Mouse (Mus musculus): ENCODE measurements around the gene Phf14. TPM values are rescaled to one million over a fixed set of nuclear protein-coding genes. Genes with fewer than 3 reads are reported as not detected.

Phf14 gene
- polyA plus RNA-seq, 1 experiment = 95.1 TPM

GRCm38 (mm10) chr6:11940895-11941294 is 33.3 kb downstream of the Phf14 start:
- Histone ChIP-seq H3K4me3 (ENCODE audit: insufficient read depth, low read depth, low read length) (no peak overlapping the region), H3K4me1 (ENCODE audit: control insufficient read depth, insufficient read depth, low read length) (no peaks in the 10 kb centered on the region), H3K27ac (ENCODE audit: insufficient read depth, low read depth, low read length) (no peak overlapping the region)
- TF ChIP-seq CTCF (IDR thresholded peaks at IDR 0.05; ENCODE audit: insufficient read depth, low read depth, low read length) = no peak
- no peak for TF ChIP-seq POLR2A (IDR thresholded peaks at IDR 0.05; ENCODE audit: insufficient read depth, low read depth, low read length)

GRCm38 (mm10) chr6:11942089-11942488 is 34.5 kb downstream of the Phf14 start:
- no peak for TF ChIP-seq POLR2A (IDR thresholded peaks at IDR 0.05; ENCODE audit: insufficient read depth, low read depth, low read length)
- no peak for TF ChIP-seq CTCF (IDR thresholded peaks at IDR 0.05; ENCODE audit: insufficient read depth, low read depth, low read length)
- Histone ChIP-seq H3K27ac (ENCODE audit: insufficient read depth, low read depth, low read length) (no peak overlapping the region), H3K4me1 (ENCODE audit: control insufficient read depth, insufficient read depth, low read length) (no peaks in the 10 kb centered on the region), H3K4me3 (ENCODE audit: insufficient read depth, low read depth, low read length) (no peak overlapping the region)
- 84% methylated on average over 4 of the region's 4 CpGs for WGBS

GRCm38 (mm10) chr6:11948100-11948499 is 40.5 kb downstream of the Phf14 start:
- Histone ChIP-seq H3K27ac (ENCODE audit: insufficient read depth, low read depth, low read length) (no peak overlapping the region), H3K4me3 (ENCODE audit: insufficient read depth, low read depth, low read length) (no peak overlapping the region), H3K4me1 (ENCODE audit: control insufficient read depth, insufficient read depth, low read length) (no peaks in the 10 kb centered on the region)
- WGBS = 97% methylated on average over 1 of the region's 1 CpGs
- TF ChIP-seq POLR2A (IDR thresholded peaks at IDR 0.05; ENCODE audit: insufficient read depth, low read depth, low read length) = no peak
- no peak for TF ChIP-seq CTCF (IDR thresholded peaks at IDR 0.05; ENCODE audit: insufficient read depth, low read depth, low read length)

- 70% methylated on average over 7 of the region's 7 CpGs for WGBS
- Histone ChIP-seq H3K27ac (ENCODE audit: insufficient read depth, low read depth, low read length) (no peak overlapping the region), H3K4me3 (ENCODE audit: insufficient read depth, low read depth, low read length) (no peak overlapping the region), H3K4me1 (ENCODE audit: control insufficient read depth, insufficient read depth, low read length) (no peaks in the 10 kb centered on the region)
- TF ChIP-seq CTCF (IDR thresholded peaks at IDR 0.05; ENCODE audit: insufficient read depth, low read depth, low read length) (no peak), POLR2A (IDR thresholded peaks at IDR 0.05; ENCODE audit: insufficient read depth, low read depth, low read length) (no peak)
Observed at GRCm38 (mm10) chr6:11960172-11960571, 52.6 kb downstream of the Phf14 start.

GRCm38 (mm10) chr6:11993782-11994181 is 86.2 kb downstream of the Phf14 start:
- 100% methylated on average over 1 of the region's 1 CpGs for WGBS

GRCm38 (mm10) chr6:11998576-11998975 is 91.0 kb downstream of the Phf14 start:
- H3K4me3 ChIP-seq (ENCODE audit: insufficient read depth, low read depth, low read length) = no peak overlapping the region
- H3K4me1 ChIP-seq (ENCODE audit: control insufficient read depth, insufficient read depth, low read length) = no peaks in the 10 kb centered on the region
- no peak for TF ChIP-seq CTCF (IDR thresholded peaks at IDR 0.05; ENCODE audit: insufficient read depth, low read depth, low read length)
- no peak for TF ChIP-seq POLR2A (IDR thresholded peaks at IDR 0.05; ENCODE audit: insufficient read depth, low read depth, low read length)
- 63% methylated on average over 4 of the region's 4 CpGs for WGBS
- H3K27ac ChIP-seq (ENCODE audit: insufficient read depth, low read depth, low read length) = no peak overlapping the region

More at GRCm38 (mm10) chr6:11993782-11994181, 86.2 kb downstream of the Phf14 start:
- no peak overlapping the region for H3K27ac ChIP-seq (ENCODE audit: insufficient read depth, low read depth, low read length)
- TF ChIP-seq POLR2A (IDR thresholded peaks at IDR 0.05; ENCODE audit: insufficient read depth, low read depth, low read length) (no peak), CTCF (IDR thresholded peaks at IDR 0.05; ENCODE audit: insufficient read depth, low read depth, low read length) (no peak)
- H3K4me3 ChIP-seq (ENCODE audit: insufficient read depth, low read depth, low read length) = no peak overlapping the region
- H3K4me1 ChIP-seq (ENCODE audit: control insufficient read depth, insufficient read depth, low read length) = no peaks in the 10 kb centered on the region

- H3K4me1 ChIP-seq (ENCODE audit: control insufficient read depth, insufficient read depth, low read length) = no peaks in the 10 kb centered on the region
- H3K4me3 ChIP-seq (ENCODE audit: insufficient read depth, low read depth, low read length) = no peak overlapping the region
- no peak for TF ChIP-seq POLR2A (IDR thresholded peaks at IDR 0.05; ENCODE audit: insufficient read depth, low read depth, low read length)
- no peak for TF ChIP-seq CTCF (IDR thresholded peaks at IDR 0.05; ENCODE audit: insufficient read depth, low read depth, low read length)
- 87% methylated on average over 1 of the region's 1 CpGs for WGBS
- H3K27ac ChIP-seq (ENCODE audit: insufficient read depth, low read depth, low read length) = no peak overlapping the region
Observed at GRCm38 (mm10) chr6:11999506-11999905, 91.9 kb downstream of the Phf14 start.

GRCm38 (mm10) chr6:12005455-12005854 is 97.8 kb downstream of the Phf14 start:
- 91% methylated on average over 4 of the region's 4 CpGs for WGBS
- TF ChIP-seq POLR2A (IDR thresholded peaks at IDR 0.05; ENCODE audit: insufficient read depth, low read depth, low read length) = no peak
- Histone ChIP-seq H3K4me1 (ENCODE audit: control insufficient read depth, insufficient read depth, low read length) (no peaks in the 10 kb centered on the region), H3K27ac (ENCODE audit: insufficient read depth, low read depth, low read length) (no peak overlapping the region), H3K4me3 (ENCODE audit: insufficient read depth, low read depth, low read length) (no peak overlapping the region)

GRCm38 (mm10) chr6:12006001-12006400 is 98.4 kb downstream of the Phf14 start:
- WGBS = 92% methylated on average over 1 of the region's 1 CpGs
- no peak overlapping the region for H3K27ac ChIP-seq (ENCODE audit: insufficient read depth, low read depth, low read length)
- no peak overlapping the region for H3K4me3 ChIP-seq (ENCODE audit: insufficient read depth, low read depth, low read length)
- no peaks in the 10 kb centered on the region for H3K4me1 ChIP-seq (ENCODE audit: control insufficient read depth, insufficient read depth, low read length)
- no peak for TF ChIP-seq CTCF (IDR thresholded peaks at IDR 0.05; ENCODE audit: insufficient read depth, low read depth, low read length)
- TF ChIP-seq POLR2A (IDR thresholded peaks at IDR 0.05; ENCODE audit: insufficient read depth, low read depth, low read length) = no peak

- 68% methylated on average over 5 of the region's 5 CpGs for WGBS
- TF ChIP-seq POLR2A (IDR thresholded peaks at IDR 0.05; ENCODE audit: insufficient read depth, low read depth, low read length) = no peak
- no peak for TF ChIP-seq CTCF (IDR thresholded peaks at IDR 0.05; ENCODE audit: insufficient read depth, low read depth, low read length)
Observed at GRCm38 (mm10) chr6:12012103-12012502, 104.5 kb downstream of the Phf14 start.

More at GRCm38 (mm10) chr6:12012103-12012502, 104.5 kb downstream of the Phf14 start:
- peaks cover 2% of the 10 kb centered on the region; the same call in 1 of the 2 replicates for H3K4me1 ChIP-seq (ENCODE audit: control insufficient read depth, insufficient read depth, low read length)
- no peak overlapping the region for H3K27ac ChIP-seq (ENCODE audit: insufficient read depth, low read depth, low read length)
- H3K4me3 ChIP-seq (ENCODE audit: insufficient read depth, low read depth, low read length) = no peak overlapping the region
